Mouse (Mus musculus) T-helper 1 cell (primary cell): ENCODE data around the gene Aldh3b1.

Experiments
- in situ Hi-C: fragments of 300-600 bp; cut with MboI, MseI; formaldehyde crosslinking; loops from one replicate; pipeline ENCODE4 v1.15.1; 2025; ENCODE audit warnings: high pct_unique_total_duplicates

Aldh3b1 gene

DNA sequence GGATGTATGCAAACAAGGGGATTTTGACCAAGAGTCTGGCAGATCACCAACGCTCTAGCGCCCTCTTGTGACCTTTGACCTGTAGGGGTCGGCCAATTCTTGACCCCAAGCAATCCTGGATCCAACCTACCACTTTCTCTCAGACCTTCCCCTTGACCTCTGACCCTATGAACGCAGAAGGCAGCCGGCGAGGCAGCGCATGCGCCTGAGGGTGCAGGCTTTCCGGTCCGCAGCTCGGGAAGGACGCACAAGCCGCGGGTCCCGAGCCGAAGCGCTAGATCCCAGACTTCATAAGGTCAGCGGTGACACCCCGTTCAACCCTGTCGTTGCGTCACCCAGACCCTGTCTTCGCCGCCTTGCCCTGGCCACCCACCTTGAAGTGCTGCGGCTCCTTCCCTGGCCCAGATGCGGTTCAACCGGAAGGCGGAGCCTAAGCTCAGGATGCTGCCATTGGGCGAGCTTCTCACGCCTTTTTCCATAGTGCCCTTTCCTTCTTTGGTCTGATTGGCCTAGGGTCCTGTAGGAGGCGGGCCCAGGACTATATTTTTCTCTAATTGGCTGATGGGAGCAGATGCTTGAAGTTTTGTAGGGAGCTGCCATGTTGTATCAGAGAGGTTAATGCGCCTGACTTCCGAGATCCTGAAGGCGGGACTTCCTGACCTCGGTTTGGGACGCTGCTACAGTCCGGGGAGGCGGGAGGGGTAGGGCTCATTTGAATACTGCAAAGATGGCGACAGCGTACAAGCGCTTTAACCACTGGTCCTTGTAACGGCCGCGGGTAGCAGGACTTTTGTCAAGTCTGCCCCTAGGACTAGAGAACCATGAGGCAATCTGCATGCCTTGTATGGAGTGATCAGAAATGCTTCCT lies 17.0 kb downstream of the Aldh3b1 start, which contains the start of gene Ndufs8:
Gene Ndufs8, minus strand, starts transcription at position 438 of the 868 bp plus-strand sequence.
- in situ Hi-C loops: no loop called here

DNA sequence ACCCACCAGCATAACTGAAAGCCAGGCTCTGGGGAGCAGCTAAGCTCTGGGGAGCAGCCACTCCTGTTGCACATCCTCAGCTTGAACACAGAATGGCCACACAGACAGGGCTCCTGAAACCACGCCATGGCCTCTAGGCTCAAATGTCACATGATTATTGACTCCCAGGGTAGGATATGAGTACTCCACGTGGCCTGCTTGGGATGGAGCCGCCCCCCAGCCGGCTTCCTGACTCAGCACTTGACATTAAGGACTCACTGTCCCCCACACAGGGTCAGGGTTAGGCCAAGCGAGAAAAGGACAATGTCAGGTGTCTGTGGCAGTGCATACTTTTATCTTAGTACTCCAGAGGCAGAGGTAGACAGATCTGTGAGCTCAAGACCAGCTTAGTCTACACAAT lies 19.4 kb downstream of the Aldh3b1 start:
- in situ Hi-C loops: no loop called here

DNA sequence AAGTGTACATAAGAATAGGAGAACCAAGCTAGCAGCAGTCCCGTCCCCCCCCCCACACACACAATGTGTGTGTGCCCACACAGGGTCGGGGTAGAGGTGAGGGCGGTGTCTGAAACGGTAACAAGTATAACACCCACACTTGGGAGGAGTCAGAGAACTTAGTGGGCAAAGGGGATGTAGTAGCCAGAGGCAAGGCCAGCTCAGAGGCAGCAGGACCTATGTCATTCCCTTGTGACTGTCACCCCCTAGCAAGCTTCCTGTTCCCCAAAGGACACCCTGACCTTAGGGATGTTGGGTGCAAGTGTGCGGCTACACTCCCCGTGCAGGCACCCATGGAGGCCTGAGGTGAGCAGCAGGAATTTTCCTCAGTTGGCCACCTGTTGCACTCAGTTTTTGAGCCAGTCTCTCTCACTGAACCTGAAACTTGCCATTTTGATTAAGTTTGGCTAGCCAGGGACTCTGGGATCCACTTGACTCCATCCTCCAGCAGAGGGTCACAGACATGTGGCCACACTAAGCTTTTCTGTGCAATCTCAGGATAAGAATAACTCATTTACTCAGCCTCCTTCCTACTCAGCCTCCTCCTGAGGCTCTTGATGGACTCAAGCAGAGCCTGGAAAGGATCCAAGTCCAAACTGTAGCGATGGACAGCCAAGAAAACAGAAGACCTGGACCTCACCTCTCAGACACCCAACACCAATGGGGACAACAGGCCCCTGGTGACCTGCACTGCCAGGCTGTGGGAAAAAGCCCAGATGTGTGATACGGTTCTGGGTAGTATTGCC lies 21.5 kb downstream of the Aldh3b1 start:
- in situ Hi-C loops: no loop called here

DNA sequence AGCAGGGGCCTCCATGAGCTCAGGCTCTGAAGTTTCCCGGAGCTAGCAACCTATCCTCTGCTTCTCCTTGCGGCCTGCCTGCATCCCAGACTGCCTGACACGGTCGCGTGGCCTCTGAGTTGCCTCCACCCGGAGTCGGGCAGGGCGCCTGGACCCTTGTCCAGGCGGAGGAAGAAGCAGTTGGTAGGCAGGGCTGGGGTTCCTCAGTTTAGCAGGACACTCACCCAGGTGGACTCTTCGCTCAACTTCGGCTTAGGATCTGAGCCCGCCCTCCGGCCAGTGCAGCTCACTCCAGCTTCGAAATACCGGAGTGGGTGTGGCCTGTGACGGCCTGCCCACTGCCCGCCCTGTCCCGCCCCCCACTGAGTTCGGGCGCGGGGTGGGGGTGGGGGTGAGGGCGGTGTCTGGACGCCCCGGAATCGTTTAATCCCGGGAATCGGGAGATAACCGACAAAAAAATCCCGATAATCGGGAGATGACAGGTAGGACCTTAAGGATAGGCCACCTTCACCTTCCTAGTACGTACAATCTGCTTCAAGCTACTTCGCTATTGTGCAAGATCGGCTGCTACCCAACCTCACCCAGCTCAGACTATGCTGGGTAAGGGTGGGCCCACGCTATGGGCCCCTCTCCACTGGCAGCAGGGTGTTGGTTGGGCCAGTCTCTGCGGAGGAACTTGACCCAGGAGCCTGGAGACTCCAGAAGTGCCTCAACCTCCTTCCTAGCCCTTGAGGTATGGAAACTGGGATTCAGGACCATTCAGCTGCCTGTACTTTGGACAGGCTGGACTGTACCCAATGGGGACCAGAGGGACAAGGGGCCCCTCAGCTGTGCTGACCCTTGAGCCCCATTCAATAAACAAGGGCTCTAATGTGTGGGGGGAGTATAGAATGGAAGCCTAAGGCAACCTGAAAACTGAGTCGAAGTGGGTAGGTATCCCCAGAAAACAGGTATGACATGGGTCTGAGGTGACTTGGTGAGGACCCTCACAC lies 22.5 kb downstream of the Aldh3b1 start, which contains the start of gene Tcirg1:
Gene Tcirg1, minus strand, starts transcription at position 339 of the 992 bp plus-strand sequence.
- in situ Hi-C loops: no loop called here

DNA sequence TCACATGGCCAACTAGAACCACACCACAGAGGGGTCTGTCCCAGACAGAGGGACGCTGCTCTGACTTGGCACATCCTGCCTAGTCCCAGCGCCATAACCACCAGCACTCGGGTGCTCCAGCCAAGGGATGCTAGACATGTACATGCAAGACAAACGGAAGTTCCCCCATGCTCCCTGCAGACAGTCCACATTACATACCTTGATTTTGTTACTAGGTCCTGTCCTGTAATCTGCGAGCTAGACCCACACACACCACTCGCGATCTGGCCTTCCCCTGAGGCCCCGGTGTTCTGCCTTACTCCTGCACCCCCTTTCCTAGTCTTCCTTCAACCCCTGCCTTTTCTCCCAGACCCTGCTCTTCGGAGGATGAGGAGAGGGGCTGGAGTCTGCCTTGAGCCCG lies 23.3 kb downstream of the Aldh3b1 start:
- in situ Hi-C loops: no loop called here

DNA sequence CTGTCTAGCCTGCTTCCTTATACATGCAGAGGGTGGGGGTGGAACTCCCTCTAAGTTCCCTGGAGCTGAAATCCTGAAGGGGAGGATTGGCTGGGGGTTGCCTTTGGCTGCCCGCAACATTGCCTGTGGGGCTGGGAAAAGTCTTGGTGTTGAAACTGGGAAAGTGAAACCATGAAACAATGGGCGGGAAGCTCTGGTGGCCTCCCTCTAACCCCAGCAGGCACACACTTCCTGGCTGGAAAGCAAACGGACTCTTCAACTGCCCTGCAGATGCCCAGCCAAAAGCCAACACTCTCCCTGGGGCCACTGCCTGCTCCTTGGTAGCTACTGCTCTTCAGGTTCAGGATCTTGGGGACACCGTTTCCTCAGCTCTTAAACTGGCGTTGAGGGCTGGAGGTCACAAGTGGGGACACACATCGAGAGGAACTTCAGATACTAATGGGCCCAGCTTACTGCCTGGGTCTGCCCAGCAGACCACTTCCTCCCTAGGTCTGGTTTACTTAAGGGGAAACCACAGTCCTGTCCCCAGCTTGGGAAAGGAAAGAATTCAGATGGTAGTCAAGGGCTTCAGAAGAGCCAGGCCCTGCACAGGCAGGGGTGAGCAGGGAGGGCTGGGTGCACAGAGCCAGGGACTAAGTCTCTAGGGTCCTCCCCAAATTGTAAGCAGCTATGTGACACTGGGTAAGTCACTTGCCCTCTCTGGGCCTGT lies 24.2 kb downstream of the Aldh3b1 start:
- in situ Hi-C loops: no loop called here

DNA sequence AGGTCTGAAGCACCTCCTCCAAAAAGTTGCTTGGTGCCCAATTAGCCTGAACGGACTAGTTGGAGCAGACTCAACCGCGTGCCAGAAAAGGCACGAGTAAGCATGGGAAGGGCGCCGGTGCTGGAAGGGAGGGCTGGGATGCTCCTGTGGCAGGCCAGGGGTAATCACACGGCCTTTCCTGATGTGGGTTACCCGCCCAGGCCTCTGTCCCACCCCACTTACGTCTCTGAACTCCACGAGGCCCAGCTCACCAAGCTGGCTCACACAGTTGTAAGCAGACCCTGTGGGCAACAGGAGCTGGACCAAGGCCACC lies 25.3 kb downstream of the Aldh3b1 start:
- in situ Hi-C loops: no loop called here

DNA sequence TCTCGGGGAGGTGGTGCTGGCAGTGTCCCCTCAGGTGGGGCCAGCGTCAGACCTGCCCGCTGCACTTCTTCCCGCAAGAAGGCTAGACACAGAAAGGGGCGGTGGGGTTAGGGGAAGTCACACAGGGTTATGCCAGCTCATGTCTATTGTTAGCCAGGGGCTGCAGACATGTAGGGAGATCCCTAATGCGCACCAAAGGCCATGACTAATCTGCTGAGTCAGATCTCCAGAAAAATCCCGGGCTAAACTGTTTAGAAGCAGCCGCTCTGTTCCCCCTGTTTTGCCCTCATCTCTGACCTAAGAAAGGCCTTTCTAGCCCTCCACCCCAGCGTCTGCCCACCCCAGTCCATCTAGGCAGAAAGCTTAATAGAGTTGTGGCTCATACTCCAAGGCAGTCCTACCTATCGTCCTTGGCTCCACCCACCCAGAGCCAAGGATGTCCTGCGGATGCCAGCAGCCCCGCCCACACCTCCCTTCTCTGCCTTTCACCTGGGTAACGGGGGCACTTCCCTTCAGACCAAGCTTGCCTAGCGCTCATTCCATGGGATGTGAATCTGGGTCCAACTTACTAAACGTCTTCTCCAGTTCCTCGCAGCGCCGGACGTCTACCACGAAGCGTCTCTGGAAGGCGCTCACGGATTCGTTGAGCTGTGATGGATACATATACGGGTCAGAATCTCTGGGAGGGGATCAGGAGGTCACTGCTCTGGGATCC lies 25.8 kb downstream of the Aldh3b1 start:
- in situ Hi-C loops: no loop called here

DNA sequence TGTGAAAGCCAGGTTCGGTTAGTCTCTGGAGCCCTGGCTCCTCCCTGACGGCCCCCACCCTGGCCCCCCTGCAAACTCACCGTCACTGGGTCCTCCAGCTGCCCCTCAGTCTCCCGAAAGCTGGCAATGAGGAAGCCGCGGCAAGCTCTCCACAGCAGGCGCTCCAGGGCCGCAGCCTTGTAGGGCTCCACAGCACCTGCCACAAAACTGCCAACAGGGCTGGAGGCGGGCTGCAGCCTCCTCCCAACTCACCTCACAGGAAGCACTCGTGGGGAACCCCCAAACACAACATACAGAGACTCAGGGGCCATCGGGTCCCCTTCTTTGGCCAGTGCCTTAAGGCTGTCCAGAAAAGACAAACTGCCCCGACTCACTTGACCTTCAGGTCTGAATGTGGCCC lies 26.6 kb downstream of the Aldh3b1 start:
- in situ Hi-C loops: no loop called here

DNA sequence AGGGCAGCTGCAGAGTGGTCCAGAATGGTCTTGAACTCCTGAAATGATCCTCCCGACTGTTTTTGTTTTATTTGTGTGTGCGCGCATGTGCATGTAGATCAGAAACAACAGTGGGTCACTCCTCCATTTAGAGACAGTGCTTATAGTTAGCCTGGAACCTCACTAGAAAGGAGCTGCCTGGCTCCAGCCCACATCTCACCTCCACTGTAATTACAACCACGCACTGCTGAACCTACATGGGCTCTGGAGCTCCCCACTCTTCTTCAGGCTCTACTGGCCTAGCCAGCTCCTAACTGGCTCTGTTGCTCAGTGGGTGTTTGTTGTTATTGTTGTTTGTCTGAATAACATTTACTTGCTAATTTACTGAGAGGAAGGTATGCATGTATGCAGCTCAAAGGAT lies 30.0 kb downstream of the Aldh3b1 start:
- in situ Hi-C loops: no loop called here

DNA sequence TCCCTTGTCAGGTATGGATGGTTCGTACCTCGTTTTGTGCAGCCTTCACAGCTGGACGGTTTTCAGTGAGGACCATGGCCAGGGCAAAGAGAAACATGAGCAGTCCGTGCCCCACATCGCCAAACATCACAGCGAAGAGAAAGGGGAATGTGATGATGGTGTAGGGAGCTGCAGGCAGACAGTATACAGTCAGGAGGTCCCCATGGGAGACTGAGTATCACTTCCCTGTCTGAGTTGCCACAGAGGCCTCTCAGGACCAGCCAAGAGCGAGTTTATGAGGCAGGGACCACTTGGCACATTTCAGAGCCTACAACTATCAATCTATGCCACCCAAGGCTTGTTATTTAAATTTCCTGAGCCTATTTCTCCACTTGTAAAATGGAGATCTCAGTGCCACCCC lies 30.7 kb downstream of the Aldh3b1 start:
- in situ Hi-C loops: no loop called here

DNA sequence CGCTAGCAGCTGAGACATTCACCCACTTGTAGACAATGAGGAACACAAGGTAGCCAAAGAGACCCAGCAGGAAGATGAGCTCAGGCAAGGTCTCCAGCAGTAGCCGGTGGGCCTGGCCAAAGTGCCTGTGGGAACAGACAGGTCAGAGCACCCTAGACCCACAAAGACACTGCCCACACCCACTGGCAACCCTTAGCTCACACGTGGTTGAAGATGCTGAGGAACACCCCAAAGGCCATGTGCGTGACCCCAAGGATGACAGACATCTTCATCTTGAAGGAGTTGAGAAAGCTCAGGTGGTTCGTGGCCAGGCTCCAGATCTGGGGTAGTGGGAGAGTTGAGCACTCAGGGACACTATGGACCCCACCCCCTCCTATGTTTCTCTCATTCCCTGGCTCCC lies 32.1 kb downstream of the Aldh3b1 start:
- in situ Hi-C loops: no loop called here

DNA sequence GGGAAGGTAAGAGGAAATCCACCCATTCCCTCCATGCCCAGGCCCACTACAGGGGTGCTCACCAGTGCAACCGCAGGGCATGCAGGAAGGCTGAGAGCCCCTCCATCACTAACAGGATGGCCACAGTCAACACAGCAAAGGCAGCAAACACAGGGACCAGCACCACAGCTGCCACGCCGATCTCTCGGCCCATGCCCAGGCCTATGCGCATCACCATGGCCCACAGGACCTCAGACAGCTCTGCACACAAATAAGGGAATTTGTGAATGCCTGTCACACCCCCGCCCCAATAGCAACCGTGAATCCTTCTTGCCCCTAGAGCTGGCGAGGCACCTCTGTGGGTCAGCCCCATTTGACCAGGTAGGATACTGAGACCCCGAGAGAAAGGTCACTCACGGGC lies 33.4 kb downstream of the Aldh3b1 start:
- in situ Hi-C loops: no loop called here

DNA sequence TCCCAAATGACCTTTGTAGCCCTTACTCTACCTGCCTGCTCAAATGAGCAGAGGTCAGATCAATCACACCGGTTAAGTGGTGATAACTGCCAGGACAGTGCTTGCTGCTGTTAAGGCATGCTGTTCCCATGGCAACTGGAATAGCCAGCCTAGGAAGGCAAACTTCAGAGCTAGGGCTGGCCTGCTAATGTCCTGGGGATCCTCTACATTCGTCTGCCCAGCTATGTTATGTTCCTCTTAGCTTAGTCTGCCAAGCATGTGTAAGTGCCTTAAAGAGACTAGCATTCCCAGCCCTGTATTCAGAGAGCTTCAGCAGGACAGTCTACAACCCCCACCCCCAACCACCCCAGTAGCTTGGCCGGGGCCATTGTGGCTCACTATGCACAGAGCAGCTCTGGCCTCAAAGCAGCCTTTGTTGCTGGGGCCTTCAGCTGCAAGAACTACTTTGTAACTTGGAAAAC lies 34.4 kb downstream of the Aldh3b1 start:
- in situ Hi-C loops: no loop called here

DNA sequence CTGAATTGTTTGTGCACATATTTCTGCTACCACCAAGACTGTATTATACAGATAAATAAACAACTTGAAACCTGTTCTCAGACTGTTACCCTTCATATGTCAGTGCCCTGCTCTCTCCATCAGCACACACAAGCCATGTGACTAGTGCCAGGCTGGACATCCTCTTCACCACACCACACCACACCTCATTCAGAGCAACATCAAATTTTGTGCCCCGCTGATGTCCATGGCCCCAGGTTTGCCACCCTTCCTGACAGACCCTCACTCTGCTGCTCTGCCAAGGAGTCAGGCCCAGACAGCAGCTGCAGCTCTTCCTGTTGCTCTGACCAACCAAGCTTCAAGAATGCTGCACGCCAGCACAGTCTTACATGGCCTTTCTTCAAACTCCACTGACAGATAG lies 35.3 kb downstream of the Aldh3b1 start:
- in situ Hi-C loops: no loop called here

DNA sequence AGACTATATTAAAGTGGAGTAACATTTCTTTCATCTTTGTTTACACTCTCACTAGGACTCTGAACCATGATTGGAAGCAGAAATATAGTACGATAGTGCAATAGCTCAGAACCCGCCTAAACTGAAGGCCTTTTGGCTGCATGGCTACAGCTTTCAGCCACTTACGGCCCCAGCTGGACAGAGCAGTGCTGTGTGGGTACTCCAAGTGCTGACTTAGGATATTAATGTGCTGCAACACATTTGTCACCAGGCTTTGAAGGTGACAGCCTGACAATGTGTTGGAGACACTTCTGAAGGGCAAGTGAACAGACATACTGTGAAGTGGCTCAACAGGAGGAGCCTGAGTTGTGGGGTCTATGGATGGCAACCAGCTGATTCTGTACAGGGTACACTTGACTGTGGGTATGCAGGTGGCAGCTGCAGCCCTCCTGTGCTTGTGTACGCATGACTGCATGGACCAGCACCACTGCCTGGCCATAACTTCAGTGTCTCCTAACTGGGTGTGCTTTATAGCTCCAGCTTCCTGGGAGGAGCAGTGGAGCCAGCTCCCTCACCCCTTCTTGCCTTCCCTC lies 36.0 kb downstream of the Aldh3b1 start:
- in situ Hi-C loops: no loop called here

DNA sequence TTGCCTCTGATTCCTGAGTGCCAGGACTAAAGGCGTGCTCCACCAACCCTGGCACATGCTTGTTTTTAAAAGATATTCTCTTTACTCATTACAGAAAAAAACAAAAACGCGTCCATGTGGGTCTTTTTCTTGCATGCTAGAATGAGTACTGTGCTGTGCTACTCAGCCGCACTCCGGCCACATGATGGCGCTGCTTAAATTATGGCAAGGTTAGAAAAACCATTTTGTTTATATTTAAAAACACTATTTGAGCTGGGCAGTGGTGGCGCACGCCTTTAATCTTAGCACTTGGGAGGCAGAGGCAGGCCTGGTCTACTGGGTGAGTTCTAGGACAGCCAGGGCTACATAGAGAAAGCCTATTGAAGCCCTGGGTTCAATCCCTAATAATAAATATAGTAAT lies 39.4 kb downstream of the Aldh3b1 start:
- in situ Hi-C loops: no loop called here

DNA sequence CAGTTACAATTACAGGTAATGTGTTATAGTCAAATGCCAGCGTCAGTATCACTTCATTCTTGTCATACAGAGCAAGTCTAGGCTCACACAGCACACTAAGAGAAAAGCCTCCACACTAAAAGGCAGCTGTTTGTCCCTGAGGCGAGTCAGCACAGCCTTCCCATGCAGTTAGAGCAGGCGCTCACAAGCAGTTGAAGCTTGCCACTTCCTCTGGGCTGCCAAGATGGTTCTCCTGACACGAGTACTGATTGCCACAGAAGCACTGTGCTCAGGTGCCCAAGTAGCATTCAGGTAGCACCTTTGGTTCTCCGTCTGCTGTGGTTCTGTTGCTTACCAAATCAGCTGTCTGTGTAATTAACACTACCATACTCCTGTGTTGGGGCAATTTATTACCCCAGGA lies 40.5 kb downstream of the Aldh3b1 start:
- in situ Hi-C loops: no loop called here

DNA sequence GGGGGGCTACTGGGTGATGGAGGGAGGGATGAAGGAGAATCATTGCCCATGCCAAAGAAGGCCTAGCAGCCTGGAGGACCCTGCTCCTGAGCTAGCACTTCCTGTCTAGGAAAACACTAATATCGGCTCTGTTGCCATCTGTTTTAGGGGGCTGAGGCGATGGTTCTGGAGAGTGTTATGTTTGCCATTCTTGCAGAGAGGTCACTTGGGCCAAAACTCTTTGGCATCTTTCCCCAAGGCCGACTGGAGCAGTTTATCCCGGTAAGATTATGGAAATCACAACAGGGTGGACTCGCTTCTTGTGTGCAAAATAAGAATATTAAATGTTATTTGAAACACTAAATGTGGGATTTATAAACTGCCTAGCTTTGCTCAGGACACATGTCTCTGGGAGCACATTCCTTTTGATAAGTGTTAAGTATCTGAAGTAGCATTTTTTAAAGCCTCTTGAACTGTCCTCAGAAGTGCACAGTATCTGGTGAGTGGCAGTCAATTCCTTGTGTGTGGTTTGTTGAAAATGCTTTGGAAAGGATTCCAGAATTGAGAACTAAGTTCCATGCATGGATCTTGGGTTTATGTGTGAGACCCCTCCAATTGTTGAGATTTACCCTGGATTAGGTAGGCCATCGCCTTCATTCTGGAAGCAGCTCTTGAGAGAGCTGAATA lies 45.1 kb downstream of the Aldh3b1 start:
- in situ Hi-C loops: no loop called here
